ENCODE assay signal across 16 mouse cellular contexts in the genomic region with DNA sequence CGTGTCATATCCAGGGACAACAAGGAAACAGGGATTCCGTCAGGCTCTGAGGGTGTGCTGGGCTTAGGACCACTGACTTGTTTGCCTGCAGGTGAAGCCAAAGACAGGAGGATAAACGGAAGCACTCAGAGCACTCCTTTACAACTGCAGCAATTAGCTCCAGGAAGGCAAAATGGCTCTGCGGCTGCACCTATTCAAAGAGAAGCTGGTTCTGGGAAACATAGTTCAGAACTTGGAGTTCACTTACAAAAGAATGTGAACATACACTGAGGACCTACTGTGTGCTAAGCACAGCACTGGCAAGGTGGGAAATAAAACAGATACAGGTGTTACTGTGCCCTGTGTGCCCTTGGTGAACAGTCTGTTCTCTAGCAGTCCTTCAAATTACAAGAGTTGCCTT.
"Had no signal": no experiment of that assay in that cellular context is flagged by ENCODE, and none has a peak within 500 bp of the region (broad histone marks: within the 10 kb centered on the region; RNA-seq: fewer than 3 reads in every experiment).

No protein-coding gene starts in this region.

- H3K27me3 ChIP-seq: neural tube, embryonic 13.5 days; neural tube, embryonic 15.5 days; stomach, embryonic 15.5 days had no signal

- H3K9me3 ChIP-seq: neural tube, embryonic 13.5 days; neural tube, embryonic 15.5 days; stomach, embryonic 15.5 days had no signal

- H3K4me2 ChIP-seq: neural tube, embryonic 13.5 days; neural tube, embryonic 15.5 days; stomach, embryonic 15.5 days had no signal

- H3K36me3 ChIP-seq: neural tube, embryonic 15.5 days had no signal

- DNase-seq: retina, postnatal 1 day; right cerebral cortex, adult 18-20 months; right cerebral cortex, postnatal 14 days; right cerebral cortex, postnatal 25 days; right cerebral cortex, postnatal 4 days; spleen, adult 18-20 months; thymus, adult 18-20 months; thymus, adult 2 months; thymus, postnatal 14 days; thymus, postnatal 25 days; thymus, postnatal 36 days; thymus, postnatal 4 days had no signal

- H3K4me3 ChIP-seq: neural tube, embryonic 13.5 days; neural tube, embryonic 15.5 days; stomach, embryonic 15.5 days had no signal

- H3K27ac ChIP-seq: neural tube, embryonic 13.5 days; neural tube, embryonic 15.5 days; stomach, embryonic 15.5 days; stomach, postnatal 0 days had no signal

- H3K4me1 ChIP-seq: neural tube, embryonic 13.5 days; neural tube, embryonic 15.5 days had no signal

- H3K9ac ChIP-seq: neural tube, embryonic 13.5 days; neural tube, embryonic 15.5 days; stomach, embryonic 15.5 days had no signal
